11 mouse cellular contexts compared by ENCODE assay signal in genomic region chr5:110869242-110869669, GRCm38 (mm10). TPM values are rescaled to one million over a fixed set of nuclear protein-coding genes. Genes with fewer than 3 reads are reported as not detected.
DNase-seq lines count a peak whose midpoint lies in the region; ATAC-seq and TF ChIP-seq lines count a peak whose summit lies in the region.
"Had no signal": no experiment of that assay in that cellular context is flagged by ENCODE, and none has a peak within 500 bp of the region (broad histone marks: within the 10 kb centered on the region; RNA-seq: fewer than 3 reads in every experiment).

No protein-coding gene starts in this region.

- 18% methylated on average over 8 of the region's 8 CpGs for WGBS in intestine, embryonic 14.5 days
- 23% methylated on average over 8 of the region's 8 CpGs for whole genome bisulfite sequencing in intestine, postnatal 0 days
- WGBS in embryonic facial prominence, embryonic 15.5 days = 61% methylated on average over 8 of the region's 8 CpGs
- 56% methylated on average over 8 of the region's 8 CpGs for WGBS in heart, embryonic 16.5 days
- WGBS in neural tube, embryonic 14.5 days = 52% methylated on average over 8 of the region's 8 CpGs

- peak; percentile 72 for DNase-seq in intestine, embryonic 14.5 days (ENCODE audit: low spot score)
- no peak for DNase-seq in ovary, postnatal 10 days (ENCODE audit: low spot score)
- no peak for DNase-seq in thymus, postnatal 4 days
- no peak for DNase-seq in cerebellum, postnatal 10 days
- DNase-seq: adrenal gland, adult 8-10 months; kidney, adult 18-20 months had no signal

- 0 out of 2 replicates have a peak, but pooled peaks have one; percentile 70 for ATAC-seq in intestine, embryonic 14.5 days (replicated peaks; ENCODE audit: low FRiP score, low TSS enrichment, low read depth)
- ATAC-seq in intestine, postnatal 0 days = no peak
- no peak for ATAC-seq in embryonic facial prominence, embryonic 15.5 days (ENCODE audit: insufficient number of reproducible peaks, low FRiP score, low TSS enrichment, low read depth)
- ATAC-seq in heart, embryonic 16.5 days (replicated peaks; ENCODE audit: extremely low read depth, insufficient read depth, low FRiP score) = no peak; the same call in 1 of the 2 replicates
- ATAC-seq in neural tube, embryonic 14.5 days (ENCODE audit: low read depth) = no peak

- TF ChIP-seq CTCF in intestine, postnatal 0 days (IDR thresholded peaks at IDR 0.05; ENCODE audit: low read depth) = no peak

- peak overlapping the region; percentile 84 for H3K27ac ChIP-seq in intestine, embryonic 14.5 days (ENCODE audit: low read depth)
- no peak overlapping the region for H3K27ac ChIP-seq in intestine, postnatal 0 days (ENCODE audit: low read depth, low read length)
- H3K27ac ChIP-seq in embryonic facial prominence, embryonic 15.5 days (replicated peaks) = 0 out of 2 replicates have a peak overlapping the region, but pooled peaks have one; percentile 2
- 0 out of 2 replicates have a peak overlapping the region, but pooled peaks have one; percentile 18 for H3K27ac ChIP-seq in heart, embryonic 16.5 days (ENCODE audit: low read length)
- peak overlapping the region; percentile 45 for H3K27ac ChIP-seq in neural tube, embryonic 14.5 days (ENCODE audit: low read depth, low read length)
- H3K27ac ChIP-seq: lung, embryonic 15.5 days had no signal

- no peak overlapping the region for H3K4me3 ChIP-seq in intestine, embryonic 14.5 days (ENCODE audit: low read depth, low read length)
- no peak overlapping the region for H3K4me3 ChIP-seq in intestine, postnatal 0 days (ENCODE audit: low read depth, low read length)
- H3K4me3 ChIP-seq in embryonic facial prominence, embryonic 15.5 days (replicated peaks) = no peak overlapping the region
- H3K4me3 ChIP-seq in heart, embryonic 16.5 days (ENCODE audit: low read length) = no peak overlapping the region
- no peak overlapping the region for H3K4me3 ChIP-seq in neural tube, embryonic 14.5 days (ENCODE audit: low read depth, low read length)
- H3K4me3 ChIP-seq: lung, embryonic 15.5 days had no signal

- H3K27me3 ChIP-seq in intestine, embryonic 14.5 days (replicated peaks; ENCODE audit: control insufficient read depth, insufficient read depth, low read length) = no peaks in the 10 kb centered on the region
- no peaks in the 10 kb centered on the region for H3K27me3 ChIP-seq in intestine, postnatal 0 days (replicated peaks; ENCODE audit: control insufficient read depth, insufficient read depth, low read length)
- no peaks in the 10 kb centered on the region for H3K27me3 ChIP-seq in embryonic facial prominence, embryonic 15.5 days
- H3K27me3 ChIP-seq in heart, embryonic 16.5 days (ENCODE audit: control insufficient read depth, insufficient read depth, low read length) = no peaks in the 10 kb centered on the region
- no peaks in the 10 kb centered on the region for H3K27me3 ChIP-seq in neural tube, embryonic 14.5 days (ENCODE audit: control insufficient read depth, insufficient read depth, low read length)
- H3K27me3 ChIP-seq: lung, embryonic 15.5 days had no signal

- peaks cover 33% of the 10 kb centered on the region for H3K36me3 ChIP-seq in intestine, embryonic 14.5 days (ENCODE audit: control insufficient read depth, insufficient read depth, low read length)
- H3K36me3 ChIP-seq in intestine, postnatal 0 days (ENCODE audit: control insufficient read depth, insufficient read depth) = peaks cover 26% of the 10 kb centered on the region
- H3K36me3 ChIP-seq in embryonic facial prominence, embryonic 15.5 days = peaks cover 11% of the 10 kb centered on the region; the same call in 1 of the 2 replicates
- peaks cover 4% of the 10 kb centered on the region for H3K36me3 ChIP-seq in heart, embryonic 16.5 days (ENCODE audit: control insufficient read depth, insufficient read depth)
- H3K36me3 ChIP-seq in neural tube, embryonic 14.5 days (ENCODE audit: control insufficient read depth, insufficient read depth, low read length) = no peaks in the 10 kb centered on the region

- no peak overlapping the region for H3K4me2 ChIP-seq in intestine, embryonic 14.5 days (ENCODE audit: low read length)
- no peak overlapping the region for H3K4me2 ChIP-seq in intestine, postnatal 0 days (replicated peaks; ENCODE audit: low read depth)
- no peak overlapping the region for H3K4me2 ChIP-seq in embryonic facial prominence, embryonic 15.5 days (replicated peaks)
- H3K4me2 ChIP-seq in heart, embryonic 16.5 days (ENCODE audit: low read depth, low read length) = no peak overlapping the region
- no peak overlapping the region for H3K4me2 ChIP-seq in neural tube, embryonic 14.5 days (ENCODE audit: low read depth, low read length)
- H3K4me2 ChIP-seq: lung, embryonic 15.5 days had no signal

- H3K9me3 ChIP-seq in intestine, embryonic 14.5 days (ENCODE audit: control insufficient read depth, low read length) = no peaks in the 10 kb centered on the region
- H3K9me3 ChIP-seq in intestine, postnatal 0 days (ENCODE audit: control insufficient read depth) = no peaks in the 10 kb centered on the region
- no peaks in the 10 kb centered on the region for H3K9me3 ChIP-seq in embryonic facial prominence, embryonic 15.5 days (replicated peaks)
- no peaks in the 10 kb centered on the region for H3K9me3 ChIP-seq in heart, embryonic 16.5 days (replicated peaks; ENCODE audit: control insufficient read depth, low read length)
- no peaks in the 10 kb centered on the region for H3K9me3 ChIP-seq in neural tube, embryonic 14.5 days (ENCODE audit: control insufficient read depth, low read length)
- H3K9me3 ChIP-seq: lung, embryonic 15.5 days had no signal

- H3K4me1 ChIP-seq in intestine, embryonic 14.5 days (replicated peaks; ENCODE audit: control insufficient read depth, insufficient read depth, low read length) = peaks cover 8% of the 10 kb centered on the region; the same call in 1 of the 2 replicates
- no peaks in the 10 kb centered on the region for H3K4me1 ChIP-seq in intestine, postnatal 0 days (replicated peaks; ENCODE audit: control insufficient read depth, insufficient read depth, low read length)
- peaks cover 8% of the 10 kb centered on the region; the same call in 1 of the 2 replicates for H3K4me1 ChIP-seq in embryonic facial prominence, embryonic 15.5 days
- H3K4me1 ChIP-seq in heart, embryonic 16.5 days (ENCODE audit: control insufficient read depth, insufficient read depth, low read length) = 0 out of 2 replicates have a peak, but pooled peaks cover 3% of the 10 kb centered on the region
- H3K4me1 ChIP-seq in neural tube, embryonic 14.5 days (ENCODE audit: control insufficient read depth, insufficient read depth, low read length) = peaks cover 5% of the 10 kb centered on the region; the same call in 1 of the 2 replicates
- H3K4me1 ChIP-seq: lung, embryonic 15.5 days had no signal

- H3K9ac ChIP-seq in intestine, embryonic 14.5 days (ENCODE audit: low read length) = 0 out of 2 replicates have a peak overlapping the region, but pooled peaks have one; percentile 6
- no peak overlapping the region for H3K9ac ChIP-seq in intestine, postnatal 0 days (ENCODE audit: low read depth, low read length)
- H3K9ac ChIP-seq in embryonic facial prominence, embryonic 15.5 days = no peak overlapping the region
- H3K9ac ChIP-seq in heart, embryonic 16.5 days (ENCODE audit: low read length) = no peak overlapping the region
- no peak overlapping the region for H3K9ac ChIP-seq in neural tube, embryonic 14.5 days (replicated peaks; ENCODE audit: low read depth, low read length)
- H3K9ac ChIP-seq: lung, embryonic 15.5 days had no signal

RNA-seq across cellular contexts. Expression of gene Ttc28, which starts 10.3 kb away (rescaled TPM):
- 13.0 and 14.0 TPM in 2 replicates for polyA plus RNA-seq in intestine, embryonic 14.5 days (2014; fragmentation: Nextera tagmentation; extraction: Ambion mirVana)
- polyA plus RNA-seq in intestine, postnatal 0 days (2015; fragmentation: Nextera tagmentation; extraction: Ambion mirVana) = 2.9 and 3.4 TPM in 2 replicates
- 12.6 and 12.7 TPM in 2 replicates for polyA plus RNA-seq in embryonic facial prominence, embryonic 15.5 days (2015; fragmentation: Nextera tagmentation; extraction: Ambion mirVana)
- polyA plus RNA-seq in heart, embryonic 16.5 days (2015; fragmentation: Nextera tagmentation; extraction: Ambion mirVana) = 5.7 and 5.8 TPM in 2 replicates
- 33.5 and 37.6 TPM in 2 replicates for polyA plus RNA-seq in neural tube, embryonic 14.5 days (2014; fragmentation: Nextera tagmentation; extraction: Ambion mirVana)

RNA-seq across cellular contexts. Expression of gene Chek2, which starts 29.5 kb away (rescaled TPM):
- 35.8 and 37.8 TPM in 2 replicates for polyA plus RNA-seq in intestine, embryonic 14.5 days (2014; fragmentation: Nextera tagmentation; extraction: Ambion mirVana)
- 10.5 and 12.2 TPM in 2 replicates for polyA plus RNA-seq in intestine, postnatal 0 days (2015; fragmentation: Nextera tagmentation; extraction: Ambion mirVana)
- 17.1 and 23.5 TPM in 2 replicates for polyA plus RNA-seq in embryonic facial prominence, embryonic 15.5 days (2015; fragmentation: Nextera tagmentation; extraction: Ambion mirVana)
- polyA plus RNA-seq in heart, embryonic 16.5 days (2015; fragmentation: Nextera tagmentation; extraction: Ambion mirVana) = 17.1 and 19.0 TPM in 2 replicates
- polyA plus RNA-seq in neural tube, embryonic 14.5 days (2014; fragmentation: Nextera tagmentation; extraction: Ambion mirVana) = 3.6 and 4.3 TPM in 2 replicates

RNA-seq across cellular contexts. Expression of gene Hscb, which starts 29.7 kb away (rescaled TPM):
- polyA plus RNA-seq in intestine, embryonic 14.5 days (2014; fragmentation: Nextera tagmentation; extraction: Ambion mirVana) = 28.7 and 29.3 TPM in 2 replicates
- 50.0 and 52.2 TPM in 2 replicates for polyA plus RNA-seq in intestine, postnatal 0 days (2015; fragmentation: Nextera tagmentation; extraction: Ambion mirVana)
- polyA plus RNA-seq in embryonic facial prominence, embryonic 15.5 days (2015; fragmentation: Nextera tagmentation; extraction: Ambion mirVana) = 24.6 and 25.2 TPM in 2 replicates
- polyA plus RNA-seq in heart, embryonic 16.5 days (2015; fragmentation: Nextera tagmentation; extraction: Ambion mirVana) = 22.5 and 23.1 TPM in 2 replicates
- 7.9 and 9.2 TPM in 2 replicates for polyA plus RNA-seq in neural tube, embryonic 14.5 days (2014; fragmentation: Nextera tagmentation; extraction: Ambion mirVana)

RNA-seq across cellular contexts. Expression of gene Ulk1, which starts 59.4 kb away (rescaled TPM):
- polyA plus RNA-seq in intestine, embryonic 14.5 days (2014; fragmentation: Nextera tagmentation; extraction: Ambion mirVana) = 24.8 and 29.2 TPM in 2 replicates
- polyA plus RNA-seq in intestine, postnatal 0 days (2015; fragmentation: Nextera tagmentation; extraction: Ambion mirVana) = 6.0 and 6.4 TPM in 2 replicates
- polyA plus RNA-seq in embryonic facial prominence, embryonic 15.5 days (2015; fragmentation: Nextera tagmentation; extraction: Ambion mirVana) = 18.6 and 21.4 TPM in 2 replicates
- polyA plus RNA-seq in heart, embryonic 16.5 days (2015; fragmentation: Nextera tagmentation; extraction: Ambion mirVana) = 10.0 and 13.1 TPM in 2 replicates
- polyA plus RNA-seq in neural tube, embryonic 14.5 days (2014; fragmentation: Nextera tagmentation; extraction: Ambion mirVana) = 52.6 and 55.7 TPM in 2 replicates
